10 mouse cellular contexts compared by ENCODE assay signal in the genomic region with DNA sequence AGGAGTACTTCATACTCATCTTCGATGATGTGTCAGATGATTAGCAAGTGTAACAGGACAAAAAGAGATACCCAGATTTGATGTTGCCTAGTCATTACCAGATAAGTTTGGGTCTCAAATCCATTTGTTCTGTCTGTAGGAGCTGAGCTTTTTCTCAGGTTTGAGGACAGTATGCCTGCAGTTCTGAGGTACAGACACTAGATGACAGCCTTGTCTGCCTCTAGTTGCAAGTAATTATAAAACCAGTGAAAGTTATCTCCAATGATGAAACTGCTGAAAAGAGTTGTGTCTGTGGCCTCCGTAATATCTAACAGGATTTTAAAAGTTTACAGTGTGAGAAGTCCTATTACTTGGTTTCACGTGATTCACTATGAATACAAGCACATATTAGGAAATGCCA.
DNase-seq lines count a peak whose midpoint lies in the region; ATAC-seq and TF ChIP-seq lines count a peak whose summit lies in the region.
"Had no signal": no experiment of that assay in that cellular context is flagged by ENCODE, and none has a peak within 500 bp of the region (broad histone marks: within the 10 kb centered on the region; RNA-seq: fewer than 3 reads in every experiment).

No protein-coding gene starts in this region.

- no peaks in the 10 kb centered on the region for H3K36me3 ChIP-seq in lung, embryonic 14.5 days (ENCODE audit: insufficient read depth)
- no peaks in the 10 kb centered on the region for H3K36me3 ChIP-seq in kidney, embryonic 15.5 days

- H3K9me3 ChIP-seq in lung, embryonic 14.5 days (ENCODE audit: low read depth, low read length) = no peaks in the 10 kb centered on the region
- H3K9me3 ChIP-seq in kidney, embryonic 15.5 days (replicated peaks) = no peaks in the 10 kb centered on the region

- no peak overlapping the region for H3K4me3 ChIP-seq in lung, embryonic 14.5 days (ENCODE audit: low read depth, low read length)
- no peak overlapping the region for H3K4me3 ChIP-seq in lung, adult 2 months (replicated peaks; ENCODE audit: extremely low read depth, low read depth, low read length)
- no peak overlapping the region for H3K4me3 ChIP-seq in kidney, embryonic 15.5 days (replicated peaks)

- WGBS in lung, embryonic 14.5 days = 54% methylated on average over 3 of the region's 3 CpGs
- WGBS in lung, adult 2 months = 52% methylated on average over 3 of the region's 3 CpGs
- 75% methylated on average over 3 of the region's 3 CpGs for WGBS in kidney, embryonic 15.5 days

- no peaks in the 10 kb centered on the region for H3K4me1 ChIP-seq in lung, embryonic 14.5 days (ENCODE audit: insufficient read depth)
- no peaks in the 10 kb centered on the region for H3K4me1 ChIP-seq in lung, adult 2 months (ENCODE audit: control insufficient read depth, insufficient read depth, low read length)
- no peaks in the 10 kb centered on the region for H3K4me1 ChIP-seq in kidney, embryonic 15.5 days

- no peaks in the 10 kb centered on the region for H3K27me3 ChIP-seq in lung, embryonic 14.5 days (ENCODE audit: insufficient read depth, low read length)
- H3K27me3 ChIP-seq in kidney, embryonic 15.5 days = no peaks in the 10 kb centered on the region

- no peak for TF ChIP-seq POLR2A in lung, adult 2 months (IDR thresholded peaks at IDR 0.05; ENCODE audit: borderline replicate concordance, extremely low read depth, low read depth, low read length)

- no peak overlapping the region for H3K4me2 ChIP-seq in lung, embryonic 14.5 days
- no peak overlapping the region for H3K4me2 ChIP-seq in kidney, embryonic 15.5 days

- DNase-seq in cerebellum, adult 11-12 months = no peak
- DNase-seq in lung, embryonic 14.5 days = peak; percentile 59
- no peak for DNase-seq in lung, adult 2 months
- DNase-seq in embryo, embryonic 9.5 days (ENCODE audit: extremely low spot score) = peak; percentile 8
- peak; percentile 67 to 72 for DNase-seq in right cerebral cortex, adult 2 months (ENCODE audit: low spot score in 2 of 2)
- no peak for DNase-seq in thymus, postnatal 10 days (ENCODE audit: low spot score in 2 of 2)
- DNase-seq: heart, postnatal 4 days; spleen, adult 18-20 months had no signal

- peak; percentile 56; the same call in 1 of the 2 replicates for ATAC-seq in cerebellum, adult (ENCODE audit: insufficient number of reproducible peaks, low FRiP score, low TSS enrichment)
- no peak for ATAC-seq in lung, embryonic 14.5 days (ENCODE audit: insufficient read depth)
- no peak for ATAC-seq in kidney, embryonic 15.5 days (replicated peaks; ENCODE audit: low FRiP score)

- H3K9ac ChIP-seq in lung, embryonic 14.5 days = no peak overlapping the region
- H3K9ac ChIP-seq in kidney, embryonic 15.5 days = no peak overlapping the region

- TF ChIP-seq CTCF in lung, embryonic 14.5 days (IDR thresholded peaks at IDR 0.05; ENCODE audit: low read depth) = peak; percentile 67
- no peak for TF ChIP-seq CTCF in lung, adult 2 months (IDR thresholded peaks at IDR 0.05; ENCODE audit: insufficient read depth, low read length)

- H3K27ac ChIP-seq in lung, embryonic 14.5 days (ENCODE audit: low read depth) = no peak overlapping the region
- no peak overlapping the region for H3K27ac ChIP-seq in kidney, embryonic 15.5 days

Comparison
In these comparisons a context has a peak if more than half of its experiments do, and no peak if none do; other contexts are left out.
1. DNase-seq: peak in lung, embryonic 14.5 days (single experiment), embryo, embryonic 9.5 days (single experiment) and right cerebral cortex, adult 2 months (2 of 2); none in cerebellum, adult 11-12 months (single experiment), lung, adult 2 months (single experiment) and thymus, postnatal 10 days (0 of 2).